Mouse (Mus musculus) C2C12 (cell line): ENCODE results near the gene Gm17949. TPM values are rescaled to one million over a fixed set of nuclear protein-coding genes. Genes with fewer than 3 reads are reported as not detected.

Source experiments
- H3K27me3 ChIP-seq: one replicate; pipeline ENCODE4 v1.6.1; 2011; ENCODE audit not compliant: control insufficient read depth, insufficient read depth, insufficient read length
- H3K36me3 ChIP-seq: one replicate; pipeline ENCODE4 v1.6.1; 2011; ENCODE audit not compliant: control insufficient read depth, insufficient read depth
- H3K4me3 ChIP-seq: one replicate; pipeline ENCODE4 v1.5.1; 2011; ENCODE audit warnings: mild to moderate bottlenecking, control low read depth; ENCODE audit not compliant: poor library complexity, insufficient read depth, severe bottlenecking
- H3K79me2 ChIP-seq: one replicate; pipeline ENCODE4 v1.6.1; 2011; ENCODE audit not compliant: control insufficient read depth, insufficient read depth
- H3K79me3 ChIP-seq: one replicate; pipeline ENCODE4 v1.6.1; 2011; ENCODE audit warnings: low read depth, control low read depth
- H3ac ChIP-seq: one replicate; pipeline ENCODE3; 2011; ENCODE audit warnings: low read depth; ENCODE audit not compliant: control insufficient read depth, insufficient read length
- CEBPB ChIP-seq: IDR thresholded peaks from one replicate; pipeline ENCODE4 v1.6.1; 2011; ENCODE audit warnings: low read depth, mild to moderate bottlenecking, control low read depth, moderate library complexity
- CTCF ChIP-seq: IDR thresholded peaks from one replicate; pipeline ENCODE4 v1.5.1; 2011; ENCODE audit not compliant: control insufficient read depth, insufficient read depth, insufficient read length
- FOSL1 ChIP-seq: IDR thresholded peaks from one replicate; pipeline ENCODE4 v1.8.0; 2011; ENCODE audit warnings: mild to moderate bottlenecking, low read length; ENCODE audit not compliant: poor library complexity, insufficient read depth, severe bottlenecking
- MAX ChIP-seq: IDR thresholded peaks from one replicate; pipeline ENCODE4 v1.6.1; 2011; ENCODE audit warnings: mild to moderate bottlenecking, control low read depth
- MYOD1 ChIP-seq: IDR thresholded peaks from one replicate; pipeline ENCODE4 v1.6.1; 2011; ENCODE audit warnings: low read depth; ENCODE audit not compliant: control insufficient read depth, insufficient read length
- MYOG ChIP-seq: IDR thresholded peaks from one replicate; pipeline ENCODE4 v1.6.1; 2011; ENCODE audit not compliant: control insufficient read depth, insufficient read length; ENCODE audit errors: extremely low read depth
- USF1 ChIP-seq: IDR thresholded peaks from one replicate; pipeline ENCODE4 v1.6.1; 2011; ENCODE audit warnings: low read depth, mild to moderate bottlenecking, control low read depth, moderate library complexity
- polyA plus RNA-seq: library from polyadenylated mRNA; unstranded; fragments of >200 nt; fragmentation: generic; extraction: Trizol; gene quantifications from one replicate; pipeline ENCODE4 v1.2.1, GENCODE M21; 2012; ENCODE audit warnings: missing spikeins

Gene Gm17949
- polyA plus RNA-seq, 1 experiment: not detected

DNA sequence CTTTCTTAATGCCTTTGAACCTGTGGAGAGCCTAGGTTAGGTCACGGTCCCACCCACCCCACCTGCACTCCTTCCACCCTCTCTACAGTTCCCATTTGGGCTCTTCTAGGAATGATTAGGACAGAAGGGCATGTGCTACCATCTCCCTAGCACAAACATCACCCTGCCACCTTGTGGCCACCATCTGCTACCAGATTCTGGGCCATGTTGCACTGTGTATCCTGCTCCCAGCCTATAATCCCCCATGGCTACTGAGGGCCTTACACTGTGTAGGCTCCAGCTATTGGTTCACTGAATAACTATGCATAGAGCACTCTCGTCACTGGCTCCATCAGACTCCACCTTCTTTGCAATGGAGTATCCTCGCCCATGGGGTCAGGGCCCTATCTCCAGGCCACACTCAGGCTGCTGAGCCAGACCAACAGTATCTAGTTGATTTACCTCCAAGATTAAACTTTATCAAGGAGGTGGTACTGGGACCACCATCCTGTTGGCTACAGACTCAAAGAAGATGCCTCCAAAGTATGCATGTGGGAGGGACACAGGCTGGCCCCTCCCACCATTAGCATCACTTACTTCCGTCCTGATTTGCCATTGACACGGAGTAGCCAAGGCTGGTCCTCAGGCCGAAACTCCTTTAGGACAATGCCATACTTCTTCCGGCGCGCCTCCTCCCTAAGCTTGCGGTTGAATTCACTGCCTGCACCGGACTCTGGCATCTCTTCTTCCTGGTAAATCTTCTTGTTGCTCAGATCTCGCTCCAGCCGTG, 3.9 kb upstream of the Gm17949 start:
- TF ChIP-seq CTCF (peak; percentile 7), CEBPB (no peak)
- no peaks in the 10 kb centered on the region for H3K27me3 ChIP-seq
- peaks cover 25% of the 10 kb centered on the region for H3K79me2 ChIP-seq
- no peak overlapping the region for H3ac ChIP-seq
- H3K4me3 ChIP-seq: no peak overlapping the region
- H3K79me3 ChIP-seq: peaks cover 14% of the 10 kb centered on the region
- H3K36me3 ChIP-seq: peaks cover 61% of the 10 kb centered on the region

DNA sequence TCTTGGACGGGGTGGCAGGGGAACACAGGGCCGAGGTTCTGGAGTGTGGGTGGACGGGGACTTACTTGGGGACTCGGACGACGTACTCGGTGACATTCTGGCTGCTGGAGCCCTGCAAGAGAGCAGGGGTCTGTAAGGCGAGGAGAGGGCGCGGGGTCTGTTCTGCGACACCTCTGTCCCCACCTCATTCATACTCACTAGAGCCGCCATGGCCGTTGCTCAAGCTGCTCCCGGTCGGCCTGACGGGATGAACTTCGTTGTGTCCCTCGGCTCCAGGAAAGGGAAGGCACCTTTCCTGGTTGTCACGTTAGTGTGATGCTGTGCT, 396 bp upstream of the Gm17949 start:
- Histone ChIP-seq H3K4me3 (peak overlapping the region; percentile 89), H3K27me3 (no peaks in the 10 kb centered on the region), H3K79me3 (peaks cover 14% of the 10 kb centered on the region), H3K36me3 (peaks cover 35% of the 10 kb centered on the region), H3ac (peak overlapping the region; percentile 93), H3K79me2 (peaks cover 25% of the 10 kb centered on the region)
- no peak for TF ChIP-seq MYOD1
- TF ChIP-seq CTCF: no peak
- no peak for TF ChIP-seq CEBPB
- TF ChIP-seq MYOG: no peak
- TF ChIP-seq USF1: no peak
- no peak for TF ChIP-seq FOSL1
- no peak for TF ChIP-seq MAX

DNA sequence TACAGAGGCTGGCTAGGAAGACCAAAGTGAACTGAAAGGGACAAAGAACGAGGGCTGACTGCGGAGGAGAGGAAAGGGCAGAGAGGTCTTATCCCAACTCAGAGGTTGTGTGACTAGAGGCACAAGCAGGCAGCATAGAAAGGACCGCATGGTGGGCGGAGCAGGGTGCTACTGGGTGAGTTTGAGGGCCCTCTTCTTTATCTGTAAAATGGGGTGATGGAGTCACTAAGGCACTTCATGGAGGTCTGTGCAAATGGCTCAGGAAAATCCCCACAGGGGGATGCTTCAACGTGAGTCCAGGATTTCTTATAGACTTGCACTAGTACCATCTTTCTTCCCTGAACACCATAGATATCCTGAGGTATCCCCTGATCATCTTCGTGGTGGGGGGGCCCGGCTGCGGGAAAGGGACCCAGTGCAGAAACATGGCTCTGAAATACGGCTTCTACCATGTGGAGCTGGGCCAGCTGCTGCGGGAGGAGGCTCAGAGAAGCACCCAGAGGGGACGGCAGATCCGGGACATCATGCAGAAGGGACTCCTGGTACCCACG, 1.1 kb downstream of the Gm17949 start:
- Histone ChIP-seq H3K27me3 (no peaks in the 10 kb centered on the region), H3K79me3 (peaks cover 14% of the 10 kb centered on the region), H3ac (no peak overlapping the region), H3K36me3 (peaks cover 21% of the 10 kb centered on the region), H3K4me3 (no peak overlapping the region), H3K79me2 (peaks cover 25% of the 10 kb centered on the region)
- no peak for TF ChIP-seq MYOG
- no peak for TF ChIP-seq MAX
- no peak for TF ChIP-seq CEBPB
- no peak for TF ChIP-seq FOSL1
- no peak for TF ChIP-seq CTCF
- TF ChIP-seq MYOD1: no peak
- no peak for TF ChIP-seq USF1

DNA sequence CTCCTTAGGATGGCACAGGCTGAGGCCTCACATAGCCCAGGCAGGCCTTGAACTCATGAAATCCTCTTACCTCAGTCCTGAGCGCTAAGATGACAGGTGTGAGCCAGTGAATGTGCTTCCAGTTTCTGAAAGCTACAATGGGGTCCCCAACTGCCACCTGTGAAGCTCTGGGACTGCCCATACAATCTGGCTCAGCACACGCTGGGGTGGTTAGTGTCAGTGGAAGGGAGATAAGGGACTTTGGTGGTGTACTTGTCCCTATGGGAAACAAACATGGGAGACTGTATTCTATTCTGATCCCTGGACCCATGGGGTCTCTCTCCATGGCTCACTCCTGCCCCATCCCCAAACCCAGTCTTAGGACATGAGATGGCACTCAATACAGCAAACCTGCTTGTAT, 8.4 kb downstream of the Gm17949 start:
- TF ChIP-seq CTCF: no peak
- TF ChIP-seq FOSL1: no peak
- TF ChIP-seq MYOD1: no peak
- no peak for TF ChIP-seq MYOG
- no peak for TF ChIP-seq MAX
- no peak for TF ChIP-seq USF1
- no peak for TF ChIP-seq CEBPB
- H3K36me3 ChIP-seq: peaks cover 46% of the 10 kb centered on the region

DNA sequence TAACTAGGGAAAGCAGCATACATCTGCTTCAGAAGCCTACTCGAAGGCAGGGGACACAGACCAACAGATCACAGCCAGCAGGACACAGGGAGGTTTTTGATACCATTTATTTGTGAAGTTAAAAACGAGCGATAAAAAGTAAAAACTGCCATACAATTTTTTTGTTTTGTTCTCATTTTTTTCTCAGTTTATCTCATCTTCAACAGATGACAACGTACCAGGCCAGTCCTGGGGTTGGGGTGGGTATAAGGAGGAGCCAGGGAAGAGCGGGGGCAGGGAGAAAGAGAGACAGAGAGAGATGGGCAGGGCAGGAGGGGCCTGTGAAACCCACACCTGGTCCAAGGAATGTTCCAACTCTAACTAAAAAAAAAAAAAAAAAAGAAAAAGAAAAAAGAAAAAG, 9.7 kb downstream of the Gm17949 start:
- H3K27me3 ChIP-seq: no peaks in the 10 kb centered on the region
- no peak overlapping the region for H3ac ChIP-seq
- H3K79me3 ChIP-seq: no peaks in the 10 kb centered on the region
- TF ChIP-seq USF1 (no peak), MYOG (no peak), MYOD1 (no peak)
- no peak overlapping the region for H3K4me3 ChIP-seq
- peaks cover 8% of the 10 kb centered on the region for H3K79me2 ChIP-seq
- peaks cover 58% of the 10 kb centered on the region for H3K36me3 ChIP-seq

More for the DNA sequence above, 8.4 kb downstream of the Gm17949 start:
- Histone ChIP-seq H3K4me3 (no peak overlapping the region), H3K27me3 (no peaks in the 10 kb centered on the region), H3K79me2 (no peaks in the 10 kb centered on the region), H3K79me3 (no peaks in the 10 kb centered on the region), H3ac (no peak overlapping the region)

DNA sequence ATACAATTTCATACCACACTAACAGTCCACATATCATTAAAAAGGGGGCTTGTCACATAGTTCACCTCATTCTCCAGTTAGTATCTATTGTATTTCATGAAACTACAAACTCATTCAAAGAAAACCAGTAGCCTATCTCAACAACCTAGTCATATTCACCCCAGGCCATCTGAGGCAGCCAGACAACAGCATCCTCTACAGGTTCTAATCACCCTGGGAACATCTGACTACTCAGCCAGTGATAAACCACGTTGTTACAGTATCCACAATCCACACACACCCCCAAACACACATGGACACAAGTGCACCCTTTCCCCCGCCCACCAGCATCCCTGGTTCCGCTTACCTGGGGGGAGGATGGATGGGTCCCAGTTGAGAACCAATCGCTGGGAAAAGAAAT, 16.2 kb downstream of the Gm17949 start:
- TF ChIP-seq MYOG (no peak), MYOD1 (no peak), MAX (no peak), USF1 (no peak), CEBPB (no peak), CTCF (no peak)
- Histone ChIP-seq H3K4me3 (no peak overlapping the region), H3K27me3 (no peaks in the 10 kb centered on the region), H3K79me2 (peaks cover 62% of the 10 kb centered on the region), H3ac (no peak overlapping the region), H3K36me3 (peaks cover 54% of the 10 kb centered on the region), H3K79me3 (peaks cover 39% of the 10 kb centered on the region)
